Mouse (Mus musculus): ENCODE measurements around the gene Pknox1. TPM values are rescaled to one million over a fixed set of nuclear protein-coding genes. Genes with fewer than 3 reads are reported as not detected.
"Not testable (repeated sequence)": the region's sequence is repeated elsewhere in the genome, so short reads cannot be mapped to it uniquely, and the experiment has no call there.

The Pknox1 gene
- polyA plus RNA-seq, 1 experiment from 2014 or later, result 20.6 TPM

DNA sequence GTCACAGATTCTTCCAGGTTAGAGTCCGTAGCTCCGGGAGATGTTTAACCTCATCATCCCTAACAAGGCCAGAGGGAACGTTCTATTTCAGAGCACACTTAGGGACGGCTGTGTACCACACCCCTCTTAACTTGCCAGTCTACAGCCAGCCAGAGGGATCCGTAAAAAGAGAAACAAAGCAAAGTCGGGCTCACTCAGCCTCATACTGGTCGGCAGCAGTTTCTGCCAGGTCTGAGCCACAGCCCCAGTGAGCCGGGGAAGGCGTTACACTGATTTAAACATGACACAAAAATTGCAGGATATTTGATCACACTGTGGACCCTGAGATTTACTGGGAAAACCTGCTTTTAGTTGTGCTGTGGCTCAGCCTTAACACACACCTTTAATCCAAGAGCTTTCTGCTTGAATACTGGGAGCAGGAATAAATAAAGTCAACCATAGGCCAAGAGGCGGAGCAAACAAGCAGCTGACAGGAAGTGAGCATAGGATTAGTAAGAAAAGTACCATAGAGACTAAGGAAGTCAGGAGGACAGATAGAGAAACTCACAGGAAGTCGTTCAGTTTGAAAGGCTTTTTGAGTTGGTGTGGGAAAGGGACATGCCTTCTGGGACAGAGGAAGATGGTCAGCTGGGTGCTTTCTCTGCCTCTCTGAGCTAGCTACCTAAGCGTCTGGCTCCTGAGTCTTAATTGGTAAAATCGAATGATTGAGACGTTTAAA lies 32.9 kb upstream of the Pknox1 start:
- Histone ChIP-seq H3K27me3 (ENCODE audit: control insufficient read depth, insufficient read depth, low read length) (no peaks in the 10 kb centered on the region), H3K9me3 (replicated peaks; ENCODE audit: control insufficient read depth, low read length) (no peaks in the 10 kb centered on the region), H3K9ac (ENCODE audit: low read length) (no peak overlapping the region), H3K4me2 (ENCODE audit: low read depth, low read length) (no peak overlapping the region), H3K4me1 (ENCODE audit: control insufficient read depth, insufficient read depth, low read length) (peaks cover 8% of the 10 kb centered on the region; the same call in 1 of the 2 replicates), H3K27ac (ENCODE audit: low read length) (no peak overlapping the region), H3K36me3 (ENCODE audit: control insufficient read depth, insufficient read depth) (peaks cover 34% of the 10 kb centered on the region), H3K4me3 (ENCODE audit: low read length) (no peak overlapping the region)
- ATAC-seq (replicated peaks; ENCODE audit: extremely low read depth, insufficient read depth, low FRiP score), result no peak
- WGBS, result 77% methylated on average over 14 of the region's 14 CpGs

DNA sequence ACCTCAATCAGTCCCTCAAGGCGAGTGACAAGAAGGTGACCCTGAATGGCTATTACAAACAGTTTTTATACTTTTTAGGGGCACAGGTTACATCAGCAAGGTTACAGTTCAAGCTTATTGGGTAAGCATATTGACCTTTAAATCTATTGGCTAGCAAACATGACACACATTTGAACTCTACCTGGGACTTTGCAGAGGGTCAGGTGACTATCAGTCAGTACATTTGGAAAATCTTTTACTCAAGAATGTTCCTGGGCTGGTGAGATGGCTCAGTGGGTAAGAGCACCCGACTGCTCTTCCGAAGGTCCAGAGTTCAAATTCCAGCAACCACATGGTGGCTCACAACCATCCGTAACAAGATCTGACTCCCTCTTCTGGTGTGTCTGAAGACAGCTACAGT lies 32.2 kb upstream of the Pknox1 start:
- peaks cover 32% of the 10 kb centered on the region for H3K36me3 ChIP-seq (ENCODE audit: control insufficient read depth, insufficient read depth)
- H3K4me3 ChIP-seq (ENCODE audit: low read length); H3K27me3 ChIP-seq (ENCODE audit: control insufficient read depth, insufficient read depth, low read length); H3K9ac ChIP-seq (ENCODE audit: low read length); H3K9me3 ChIP-seq (replicated peaks; ENCODE audit: control insufficient read depth, low read length); H3K4me1 ChIP-seq (ENCODE audit: control insufficient read depth, insufficient read depth, low read length); H3K27ac ChIP-seq (ENCODE audit: low read length); H3K4me2 ChIP-seq (ENCODE audit: low read depth, low read length); ATAC-seq (replicated peaks; ENCODE audit: extremely low read depth, insufficient read depth, low FRiP score): not testable (repeated sequence)
- 94% methylated on average over 3 of the region's 4 CpGs for WGBS

DNA sequence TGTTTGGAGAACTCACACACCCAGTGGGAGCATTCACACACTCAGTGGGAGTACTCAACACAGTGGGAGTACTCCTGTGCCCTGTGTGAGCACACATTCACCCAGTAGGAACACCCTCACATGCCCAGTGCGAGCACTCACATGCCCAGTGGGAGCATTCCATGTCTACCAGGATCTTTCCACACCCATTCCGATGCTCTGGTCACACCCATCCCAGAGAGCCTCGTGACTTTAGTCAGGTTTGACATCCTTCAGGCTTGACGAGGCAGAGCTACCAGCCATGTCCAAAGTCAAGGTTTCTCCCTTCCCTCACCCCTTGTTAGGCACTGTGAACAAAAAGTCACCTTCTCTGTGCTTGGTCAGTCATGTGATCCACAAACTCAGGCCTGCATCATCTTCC lies 29.2 kb upstream of the Pknox1 start:
- H3K27me3 ChIP-seq (ENCODE audit: control insufficient read depth, insufficient read depth, low read length), result no peaks in the 10 kb centered on the region
- peaks cover 16% of the 10 kb centered on the region for H3K36me3 ChIP-seq (ENCODE audit: control insufficient read depth, insufficient read depth)
- no peak for ATAC-seq (replicated peaks; ENCODE audit: extremely low read depth, insufficient read depth, low FRiP score)
- 0 out of 2 replicates have a peak overlapping the region, but pooled peaks have one; percentile 4 for H3K4me2 ChIP-seq (ENCODE audit: low read depth, low read length)
- H3K4me3 ChIP-seq (ENCODE audit: low read length), result no peak overlapping the region
- H3K9ac ChIP-seq (ENCODE audit: low read length), result no peak overlapping the region
- no peaks in the 10 kb centered on the region for H3K9me3 ChIP-seq (replicated peaks; ENCODE audit: control insufficient read depth, low read length)
- H3K27ac ChIP-seq (ENCODE audit: low read length), result peak overlapping the region; percentile 74
- 54% methylated on average over 4 of the region's 4 CpGs for WGBS
- H3K4me1 ChIP-seq (ENCODE audit: control insufficient read depth, insufficient read depth, low read length), result peaks cover 8% of the 10 kb centered on the region; the same call in 1 of the 2 replicates

DNA sequence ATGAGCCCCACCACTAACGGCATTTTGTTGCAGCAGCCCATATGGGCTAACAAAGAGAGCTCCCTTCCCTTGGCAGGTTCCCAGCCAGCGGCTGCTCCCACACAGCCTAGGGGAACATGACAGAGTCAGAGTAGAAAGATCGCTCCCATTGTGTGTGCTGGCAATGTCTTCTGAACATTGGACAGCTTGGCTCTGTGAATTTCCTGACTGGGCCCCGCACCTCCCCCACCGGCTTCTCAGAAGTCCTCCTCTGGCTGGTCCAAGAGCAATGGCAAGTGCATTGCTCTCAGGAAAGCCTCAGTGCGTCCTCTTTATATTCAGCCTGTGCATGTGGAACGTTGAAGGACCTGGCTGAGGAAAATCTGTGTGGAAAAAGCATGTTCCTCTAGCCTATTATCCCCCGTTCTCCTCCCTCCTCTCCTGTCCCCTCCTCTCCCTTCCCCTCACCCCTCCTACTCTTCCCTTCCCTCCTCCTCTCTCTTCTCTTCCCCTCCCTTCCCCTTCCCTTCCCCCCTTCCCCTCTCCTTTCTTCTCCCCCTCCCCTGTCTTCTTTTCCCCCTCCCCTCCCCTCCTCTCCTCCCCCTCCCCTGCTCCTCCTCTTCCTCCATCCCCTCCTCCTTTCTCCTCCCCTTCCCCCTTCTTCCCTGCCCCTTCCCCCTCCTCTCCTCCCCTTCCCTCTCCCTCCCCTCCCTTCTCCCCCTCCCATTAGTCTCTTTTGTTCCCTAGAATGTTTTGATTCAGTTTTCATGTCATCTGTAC lies 28.5 kb upstream of the Pknox1 start:
- no peak overlapping the region for H3K9ac ChIP-seq (ENCODE audit: low read length)
- no peaks in the 10 kb centered on the region for H3K27me3 ChIP-seq (ENCODE audit: control insufficient read depth, insufficient read depth, low read length)
- H3K36me3 ChIP-seq (ENCODE audit: control insufficient read depth, insufficient read depth), result peaks cover 9% of the 10 kb centered on the region; the same call in 1 of the 2 replicates
- 0 out of 2 replicates have a peak overlapping the region, but pooled peaks have one; percentile 4 for H3K4me2 ChIP-seq (ENCODE audit: low read depth, low read length)
- H3K9me3 ChIP-seq (replicated peaks; ENCODE audit: control insufficient read depth, low read length), result no peaks in the 10 kb centered on the region
- H3K27ac ChIP-seq (ENCODE audit: low read length), result peak overlapping the region; percentile 74
- WGBS, result 33% methylated on average over 8 of the region's 8 CpGs
- peaks cover 8% of the 10 kb centered on the region; the same call in 1 of the 2 replicates for H3K4me1 ChIP-seq (ENCODE audit: control insufficient read depth, insufficient read depth, low read length)
- peak; percentile 79 for ATAC-seq (replicated peaks; ENCODE audit: extremely low read depth, insufficient read depth, low FRiP score)
- no peak overlapping the region for H3K4me3 ChIP-seq (ENCODE audit: low read length)

DNA sequence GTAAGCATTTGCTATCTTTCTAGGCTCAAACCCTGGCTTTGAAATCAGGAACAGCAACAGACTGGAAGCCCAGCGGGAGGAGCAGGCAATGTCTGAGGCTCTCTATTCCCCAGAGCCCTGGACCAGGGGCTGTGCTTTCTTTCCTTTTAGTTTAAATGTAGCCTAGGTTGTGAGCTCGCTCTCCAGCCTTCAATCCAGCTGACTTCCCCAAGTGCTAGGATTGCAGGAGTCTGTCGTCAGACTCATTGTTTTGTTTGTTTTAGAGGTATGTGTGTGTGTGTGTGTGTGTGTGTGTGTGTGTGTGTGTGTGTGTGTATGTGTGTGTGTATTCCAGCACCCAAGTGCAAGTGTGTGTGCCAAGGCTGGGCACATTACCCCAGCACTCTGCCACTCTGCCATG lies 24.4 kb upstream of the Pknox1 start:
- no peaks in the 10 kb centered on the region for H3K36me3 ChIP-seq (ENCODE audit: control insufficient read depth, insufficient read depth)
- ATAC-seq (replicated peaks; ENCODE audit: extremely low read depth, insufficient read depth, low FRiP score), result no peak
- no peak overlapping the region for H3K4me3 ChIP-seq (ENCODE audit: low read length)
- 46% methylated on average over 3 of the region's 3 CpGs for WGBS
- H3K27me3 ChIP-seq (ENCODE audit: control insufficient read depth, insufficient read depth, low read length), result no peaks in the 10 kb centered on the region
- H3K9me3 ChIP-seq (replicated peaks; ENCODE audit: control insufficient read depth, low read length), result no peaks in the 10 kb centered on the region
- H3K9ac ChIP-seq (ENCODE audit: low read length), result no peak overlapping the region
- H3K4me1 ChIP-seq (ENCODE audit: control insufficient read depth, insufficient read depth, low read length), result peaks cover 7% of the 10 kb centered on the region
- no peak overlapping the region for H3K27ac ChIP-seq (ENCODE audit: low read length)
- H3K4me2 ChIP-seq (ENCODE audit: low read depth, low read length), result no peak overlapping the region

DNA sequence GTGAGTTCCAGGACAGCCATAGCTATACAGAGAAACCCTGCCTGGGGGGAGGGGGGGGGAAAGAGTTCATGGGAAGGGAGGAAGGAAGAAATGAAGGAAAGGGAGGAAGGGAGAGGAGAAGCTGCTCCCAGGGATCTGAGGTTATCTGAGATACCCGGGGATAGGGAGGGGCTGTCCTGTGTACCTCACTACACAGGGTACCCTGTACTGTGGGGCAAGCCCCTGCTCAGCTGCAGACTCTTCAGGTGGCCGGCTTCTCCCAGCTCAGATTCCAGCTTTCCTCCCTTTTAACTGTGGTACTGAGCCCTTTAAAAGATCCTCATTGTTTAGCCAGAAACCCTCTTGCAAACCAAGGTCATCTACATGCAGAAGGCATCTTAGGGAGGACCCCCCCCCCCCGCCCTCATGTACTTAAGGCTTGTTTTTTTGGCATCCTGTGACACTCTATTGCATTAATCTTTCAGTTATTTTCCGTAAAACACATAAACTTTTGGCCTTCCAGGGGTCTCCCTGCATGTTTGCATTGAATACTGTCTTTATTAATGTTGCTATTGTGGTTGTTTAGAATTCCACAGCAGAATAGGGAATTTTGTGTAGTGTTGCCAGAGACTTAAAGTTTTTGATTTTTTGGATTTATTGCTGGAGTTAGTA lies 23.6 kb upstream of the Pknox1 start:
- H3K27ac ChIP-seq (ENCODE audit: low read length), result no peak overlapping the region
- no peak for ATAC-seq (replicated peaks; ENCODE audit: extremely low read depth, insufficient read depth, low FRiP score)
- no peaks in the 10 kb centered on the region for H3K27me3 ChIP-seq (ENCODE audit: control insufficient read depth, insufficient read depth, low read length)
- no peak overlapping the region for H3K4me3 ChIP-seq (ENCODE audit: low read length)
- no peaks in the 10 kb centered on the region for H3K36me3 ChIP-seq (ENCODE audit: control insufficient read depth, insufficient read depth)
- no peak overlapping the region for H3K4me2 ChIP-seq (ENCODE audit: low read depth, low read length)
- H3K9me3 ChIP-seq (replicated peaks; ENCODE audit: control insufficient read depth, low read length), result no peaks in the 10 kb centered on the region
- H3K9ac ChIP-seq (ENCODE audit: low read length), result no peak overlapping the region
- no peaks in the 10 kb centered on the region; the same call in 1 of the 2 replicates for H3K4me1 ChIP-seq (ENCODE audit: control insufficient read depth, insufficient read depth, low read length)
- WGBS, result 63% methylated on average over 4 of the region's 4 CpGs

DNA sequence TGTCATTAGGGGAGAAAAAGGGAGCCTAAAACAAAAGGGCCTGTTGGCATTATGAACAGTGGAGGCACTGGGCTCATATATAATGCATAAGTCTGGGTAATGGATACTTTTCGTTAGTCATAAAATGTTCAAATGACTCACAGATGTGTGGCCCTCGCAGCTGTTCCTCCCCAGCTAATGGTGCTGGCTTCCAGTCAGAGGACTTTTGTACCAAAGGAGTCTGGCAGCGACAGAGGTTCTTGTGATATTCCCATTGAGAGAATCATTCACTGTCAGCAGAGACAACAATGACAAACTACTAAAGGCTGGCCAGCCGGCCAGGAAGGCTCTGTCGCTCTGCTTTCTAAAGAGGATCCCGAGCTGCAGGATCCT lies 23.1 kb upstream of the Pknox1 start:
- Histone ChIP-seq H3K4me1 (ENCODE audit: control insufficient read depth, insufficient read depth, low read length) (no peaks in the 10 kb centered on the region; the same call in 1 of the 2 replicates), H3K4me3 (ENCODE audit: low read length) (no peak overlapping the region), H3K27ac (ENCODE audit: low read length) (no peak overlapping the region), H3K9ac (ENCODE audit: low read length) (no peak overlapping the region), H3K27me3 (ENCODE audit: control insufficient read depth, insufficient read depth, low read length) (no peaks in the 10 kb centered on the region), H3K4me2 (ENCODE audit: low read depth, low read length) (no peak overlapping the region), H3K36me3 (ENCODE audit: control insufficient read depth, insufficient read depth) (no peaks in the 10 kb centered on the region), H3K9me3 (replicated peaks; ENCODE audit: control insufficient read depth, low read length) (no peaks in the 10 kb centered on the region)
- no peak for ATAC-seq (replicated peaks; ENCODE audit: extremely low read depth, insufficient read depth, low FRiP score)
- 45% methylated on average over 6 of the region's 6 CpGs for WGBS

DNA sequence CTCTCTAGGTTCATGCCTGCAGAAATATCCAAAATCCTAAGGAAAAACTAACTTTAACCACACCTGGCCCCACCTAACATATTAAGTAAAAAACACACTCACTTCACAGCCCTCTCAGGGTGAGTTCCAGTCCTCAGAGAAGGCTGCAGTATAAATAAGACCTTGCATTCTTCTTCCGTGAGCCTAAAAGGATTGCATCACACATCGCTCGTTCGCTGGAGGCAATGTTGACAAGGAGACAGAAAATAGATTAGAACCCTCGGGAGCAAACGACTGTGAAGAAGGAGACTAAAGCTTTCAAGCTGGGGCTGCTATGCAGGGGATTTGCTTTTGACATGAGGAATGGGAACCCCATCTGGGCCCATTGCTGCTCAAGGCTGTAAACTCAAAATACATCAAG lies 21.0 kb upstream of the Pknox1 start:
- H3K4me1 ChIP-seq (ENCODE audit: control insufficient read depth, insufficient read depth, low read length), result no peaks in the 10 kb centered on the region; the same call in 1 of the 2 replicates
- no peak overlapping the region for H3K9ac ChIP-seq (ENCODE audit: low read length)
- H3K36me3 ChIP-seq (ENCODE audit: control insufficient read depth, insufficient read depth), result no peaks in the 10 kb centered on the region
- WGBS, result 16% methylated on average over 6 of the region's 6 CpGs
- H3K9me3 ChIP-seq (replicated peaks; ENCODE audit: control insufficient read depth, low read length), result no peaks in the 10 kb centered on the region
- no peak for ATAC-seq (replicated peaks; ENCODE audit: extremely low read depth, insufficient read depth, low FRiP score)
- H3K4me2 ChIP-seq (ENCODE audit: low read depth, low read length), result no peak overlapping the region
- no peaks in the 10 kb centered on the region for H3K27me3 ChIP-seq (ENCODE audit: control insufficient read depth, insufficient read depth, low read length)
- H3K4me3 ChIP-seq (ENCODE audit: low read length), result no peak overlapping the region
- H3K27ac ChIP-seq (ENCODE audit: low read length), result no peak overlapping the region

Measured in heart, embryonic 16.5 days (tissue).